Mouse (Mus musculus): ENCODE measurements around the gene Gm5901. TPM values are rescaled to one million over a fixed set of nuclear protein-coding genes. Genes with fewer than 3 reads are reported as not detected.
"Not testable (repeated sequence)": the region's sequence is repeated elsewhere in the genome, so short reads cannot be mapped to it uniquely, and the experiment has no call there.

Gm5901 gene
- total RNA-seq (2021): not detected
- long read RNA-seq, experiment 1: 0 reads
- long read RNA-seq, experiment 2: 0 reads

GRCm38 (mm10) chr7:105374866-105375265 lies at the start of gene Gm5901:
Gm5901 (plus strand) TSS chr7:105375038.
- no peak for DNase-seq

DNA sequence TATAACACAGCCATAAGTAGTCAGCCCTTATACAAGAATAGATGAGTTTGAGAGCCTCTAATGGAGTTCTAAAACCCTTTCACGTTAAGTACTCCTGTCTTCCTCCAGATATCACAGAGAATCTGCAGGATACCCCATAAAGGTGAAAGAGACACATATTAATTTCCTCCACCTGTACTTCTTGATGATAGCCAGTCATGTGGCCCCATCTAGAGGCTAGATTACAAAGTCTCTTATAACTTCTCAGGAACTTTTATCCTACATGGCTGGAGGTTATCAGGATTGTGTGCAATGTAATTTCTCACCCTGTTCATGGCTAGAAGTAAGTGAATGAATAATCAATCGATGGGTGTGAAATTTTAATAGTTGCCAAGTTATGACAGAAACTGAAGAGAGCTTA lies 49.5 kb upstream of the Gm5901 start:
- no peak for DNase-seq

DNA sequence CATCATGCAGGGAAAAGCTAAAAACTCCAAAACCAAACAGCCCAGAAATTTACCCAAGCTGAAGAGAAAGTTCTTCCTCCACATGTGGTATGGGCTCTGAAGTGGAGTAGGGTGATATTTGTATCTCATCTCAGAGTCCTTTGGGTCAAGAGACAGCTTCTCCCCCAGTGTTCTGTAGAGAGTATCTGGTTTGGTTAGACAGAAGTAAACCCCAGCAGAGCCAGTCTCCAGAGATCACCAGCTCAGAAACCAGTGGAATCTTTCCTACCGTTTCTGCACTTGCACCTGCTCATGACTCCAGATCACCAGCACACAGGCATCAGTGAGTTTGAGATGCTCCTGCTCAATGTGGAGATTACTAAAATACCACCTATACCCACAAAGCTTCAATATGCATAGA lies 40.8 kb upstream of the Gm5901 start, which contains the start of gene Olfr690:
Gene Olfr690 (minus strand): TSS at position 101 of the 400 bp plus-strand sequence.
- no peak for DNase-seq

DNA sequence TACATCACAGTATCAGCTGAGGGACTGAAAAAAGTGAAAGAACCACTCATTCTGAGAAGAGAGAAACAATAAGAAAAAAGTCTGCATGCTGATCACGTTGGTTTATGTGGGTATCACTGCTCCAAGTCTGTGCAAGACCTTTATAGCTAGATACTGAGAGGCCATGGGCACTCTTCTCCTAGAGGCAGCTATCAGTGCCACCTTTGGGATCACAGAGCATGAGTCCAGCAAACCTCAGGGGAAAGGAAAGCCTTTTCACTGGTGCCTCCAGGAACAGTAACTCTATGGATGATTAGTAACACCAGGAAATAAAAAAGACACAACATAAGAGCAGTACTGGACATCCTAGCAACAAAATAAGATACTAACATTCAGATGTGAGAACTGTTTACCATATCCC lies 32.7 kb upstream of the Gm5901 start, which contains the start of gene Olfr691:
Gene Olfr691 (minus strand): TSS at position 101 of the 400 bp plus-strand sequence.
- DNase-seq: no peak

DNA sequence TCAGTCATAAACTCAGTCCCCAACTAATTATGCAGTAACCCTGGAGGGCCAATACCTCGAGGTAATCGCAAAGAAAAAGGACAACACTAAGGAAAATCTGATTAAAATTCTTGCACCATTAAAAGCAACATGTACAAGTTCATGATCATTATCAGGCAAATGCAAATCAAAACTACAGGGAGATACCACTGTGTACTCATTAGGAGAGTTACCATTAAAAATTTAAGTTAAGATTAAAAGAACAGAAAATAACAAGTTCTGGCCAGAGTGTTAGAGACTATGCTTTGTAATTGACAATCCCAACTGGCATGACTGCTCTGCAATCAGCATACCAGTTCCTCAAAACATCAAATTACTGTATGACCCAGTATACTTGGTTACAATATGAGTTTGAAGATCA lies 32.1 kb upstream of the Gm5901 start:
- DNase-seq: no peak

- DNase-seq: not testable (repeated sequence)
These were observed 18.8 kb upstream of the Gm5901 start for GRCm38 (mm10) chr7:105356064-105356463.

- DNase-seq: not testable (repeated sequence)
These were observed 18.4 kb upstream of the Gm5901 start for GRCm38 (mm10) chr7:105356487-105356886.

- no peak for DNase-seq
These were observed 13.1 kb upstream of the Gm5901 start for GRCm38 (mm10) chr7:105361713-105362112.

GRCm38 (mm10) chr7:105367268-105367667 lies 7.6 kb upstream of the Gm5901 start:
- DNase-seq: no peak

DNA sequence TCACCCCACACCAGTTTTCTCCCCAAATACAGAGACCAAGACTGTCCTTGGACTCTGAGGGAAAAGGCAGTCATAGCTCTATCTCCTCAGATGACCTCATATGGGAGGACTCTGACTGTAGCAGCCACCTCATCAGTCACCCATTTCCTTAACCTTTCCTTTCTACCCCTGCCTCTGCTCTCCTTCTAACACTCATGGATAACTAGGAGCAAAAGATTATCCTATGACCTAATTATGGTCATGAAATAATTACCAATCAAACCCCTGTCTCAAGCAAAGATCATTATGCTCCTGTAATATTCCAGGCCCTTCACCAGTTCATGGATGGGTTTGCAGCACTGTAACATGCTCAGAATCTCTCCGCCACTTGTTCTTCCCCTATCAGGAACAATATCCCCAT lies 6.9 kb upstream of the Gm5901 start, which contains the start of gene Olfr692:
Gene Olfr692 (plus strand): TSS at position 301 of the 400 bp plus-strand sequence.
- no peak for DNase-seq

GRCm38 (mm10) chr7:105368521-105368920 lies 6.3 kb upstream of the Gm5901 start:
- no peak for DNase-seq

DNA sequence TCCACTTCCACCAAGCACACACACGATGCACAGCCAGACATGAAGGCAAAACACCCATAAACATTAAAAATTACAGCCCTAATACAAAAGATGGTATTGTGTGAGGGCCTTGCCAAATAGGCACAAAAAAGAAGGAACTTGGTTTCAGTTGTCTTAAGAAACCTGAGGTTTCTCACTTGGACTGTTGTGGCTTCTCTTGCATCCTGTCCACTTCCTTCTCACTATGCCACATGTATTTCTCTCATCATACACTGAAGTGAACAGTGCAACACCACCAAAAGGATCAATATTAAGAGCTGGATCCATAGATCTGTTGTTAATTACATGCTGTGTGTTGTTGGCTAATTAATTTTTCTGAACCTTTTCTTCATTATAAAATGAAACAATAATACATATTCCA lies 1.9 kb upstream of the Gm5901 start:
- DNase-seq: no peak

DNA sequence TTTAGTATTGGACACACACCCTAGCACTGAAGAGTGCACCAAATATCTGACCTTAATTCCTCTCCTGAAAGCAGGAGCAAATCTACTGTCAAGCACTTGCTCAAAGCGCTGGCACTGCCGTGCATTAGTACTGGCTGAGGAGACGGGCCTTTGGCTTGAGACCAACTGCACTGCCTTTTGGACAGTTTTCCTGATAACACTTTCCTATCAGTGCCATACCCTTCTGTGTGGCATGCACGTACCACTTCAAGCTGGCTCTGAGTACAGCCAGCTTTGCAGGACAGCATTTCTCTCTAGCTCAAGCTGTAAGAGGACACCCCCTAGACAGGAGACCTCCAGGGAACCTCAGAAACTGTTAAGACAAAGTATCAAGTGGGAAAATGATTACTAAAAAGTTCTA lies 1.3 kb upstream of the Gm5901 start:
- DNase-seq: no peak

DNA sequence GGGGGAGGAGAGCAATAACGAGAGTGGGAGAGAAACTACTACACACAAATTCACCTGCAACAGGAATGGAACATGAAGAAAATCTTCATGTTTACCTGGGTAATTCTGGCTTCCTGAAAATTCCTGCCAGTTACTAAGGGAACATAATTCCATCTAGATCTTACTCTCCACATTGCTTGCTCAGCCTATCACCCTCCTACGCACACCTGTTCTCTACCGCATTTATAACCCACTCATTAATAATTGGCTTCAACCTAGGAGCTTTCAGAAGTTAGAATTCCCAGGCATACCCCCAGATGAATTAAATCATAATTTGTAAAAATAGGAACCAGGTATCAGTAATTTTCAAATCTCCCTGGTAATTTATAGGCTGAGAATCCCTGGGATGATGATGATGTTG lies 862 bp upstream of the Gm5901 start:
- no peak for DNase-seq

- no peak for DNase-seq
These were observed 5.5 kb downstream of the Gm5901 start for GRCm38 (mm10) chr7:105380329-105380728.

DNA sequence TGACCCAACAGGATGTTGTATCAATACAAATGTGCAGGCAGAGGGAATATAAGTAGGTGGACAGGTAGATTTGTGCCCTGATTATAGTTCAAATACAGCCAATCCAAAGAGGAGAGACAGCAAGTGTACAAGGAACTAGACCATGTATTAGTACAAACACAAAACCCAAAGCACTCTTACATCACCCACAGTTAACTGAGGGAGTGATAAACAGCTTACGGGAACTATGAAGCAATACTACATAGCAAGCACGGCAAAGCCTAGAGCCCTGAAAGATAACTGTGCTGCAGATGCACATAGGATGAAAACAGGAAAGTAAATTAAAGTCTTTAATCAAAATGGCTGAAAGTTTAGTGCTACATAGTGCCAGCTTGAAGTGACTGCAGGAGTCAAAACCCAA lies 12.9 kb downstream of the Gm5901 start:
- DNase-seq: no peak

- DNase-seq: no peak
These were observed 15.4 kb downstream of the Gm5901 start for GRCm38 (mm10) chr7:105390236-105390635.

DNA sequence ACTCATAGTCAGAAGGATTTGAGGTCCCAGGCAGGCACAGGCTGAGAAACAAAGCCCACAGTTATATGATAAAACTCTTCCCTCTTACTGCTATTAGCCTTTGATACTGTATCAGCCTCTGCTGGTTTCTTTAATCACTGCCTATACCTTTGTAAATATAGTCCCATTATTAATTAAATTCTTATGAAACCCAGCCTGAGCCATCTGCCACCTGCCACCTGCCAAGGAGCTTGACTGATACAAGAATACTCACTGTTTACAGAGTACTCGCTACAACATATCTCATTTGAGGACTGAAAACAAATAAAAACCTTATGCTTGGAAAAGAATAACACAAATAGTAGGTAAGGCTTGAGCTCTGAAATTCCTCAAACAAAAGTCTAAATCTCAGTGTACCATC lies 19.8 kb downstream of the Gm5901 start:
- DNase-seq: no peak

- no peak for DNase-seq
These were observed 20.4 kb downstream of the Gm5901 start for GRCm38 (mm10) chr7:105395131-105395820.

DNA sequence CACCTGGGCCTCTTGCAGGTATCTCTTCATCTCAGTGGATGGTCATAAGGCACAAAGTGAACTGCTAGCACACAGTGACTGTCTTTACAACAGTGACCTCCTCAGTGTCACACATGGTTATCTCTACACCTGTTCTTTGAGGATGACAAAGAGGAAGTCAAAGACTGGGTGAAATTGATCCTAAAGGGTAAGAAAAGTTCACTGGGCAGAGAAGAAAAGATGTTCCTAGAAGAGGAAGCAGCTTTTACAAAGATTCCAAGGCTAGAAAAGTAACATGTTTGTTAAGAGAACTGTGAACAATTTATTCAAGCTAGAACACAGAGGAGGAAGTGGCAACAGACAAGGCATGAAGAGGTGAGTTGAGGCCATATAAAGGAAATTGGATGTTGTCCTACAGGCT lies 21.3 kb downstream of the Gm5901 start:
- no peak for DNase-seq

- no peak for DNase-seq
These were observed 24.5 kb downstream of the Gm5901 start for GRCm38 (mm10) chr7:105399058-105399934.

DNA sequence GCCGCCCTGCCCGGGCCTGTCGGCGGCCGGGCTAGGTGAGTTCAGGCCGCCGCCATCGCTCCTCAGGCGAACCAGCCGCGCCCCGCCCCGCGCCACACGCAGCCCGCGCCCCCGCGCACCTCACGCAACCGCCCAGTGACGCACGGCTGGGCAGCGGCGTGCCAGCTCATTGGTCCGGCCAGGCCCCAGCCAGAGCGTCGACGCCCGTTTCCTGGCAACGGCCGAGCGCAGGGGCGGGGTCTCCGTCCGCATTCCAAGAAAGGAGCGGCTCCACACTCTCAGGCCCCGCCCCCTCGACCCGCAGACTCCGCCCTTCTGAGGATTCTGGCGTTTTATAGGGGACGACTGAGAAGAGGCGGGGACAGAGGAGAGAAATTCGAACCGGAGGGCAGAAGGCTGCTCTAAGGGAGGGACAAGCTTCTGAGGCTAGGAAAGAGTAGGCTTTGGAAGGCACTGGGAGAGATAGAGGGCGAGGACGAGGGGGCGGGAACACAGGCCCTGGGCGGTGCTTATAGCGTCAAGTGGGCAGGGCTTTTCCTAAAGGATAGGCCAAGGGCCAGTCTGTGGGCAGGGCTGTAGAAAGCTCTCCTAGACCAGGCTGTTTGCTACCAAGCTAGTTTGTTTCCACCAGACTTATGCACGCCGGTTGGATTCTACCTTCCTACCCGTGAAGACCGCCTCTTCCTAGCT lies 25.2 kb downstream of the Gm5901 start, which contains the start of gene Fam160a2:
Gene Fam160a2 (minus strand): TSS at position 120 of the 690 bp plus-strand sequence.
- DNase-seq: peak; percentile 100
